Mouse (Mus musculus) gastrocnemius, adult 2 months (tissue): ENCODE results near the gene Gins1. TPM values are rescaled to one million over a fixed set of nuclear protein-coding genes. Genes with fewer than 3 reads are reported as not detected.
"Not testable (repeated sequence)": the region's sequence is repeated elsewhere in the genome, so short reads cannot be mapped to it uniquely, and the experiment has no call there.

Source experiments
- DNase-seq: peaks from one replicate; pipeline ENCODE4 v3.0.0; 2022
- H3K27ac ChIP-seq: fragments of 200-600 bp; 2 replicates; pipeline ENCODE4 v1.8.1; 2022; ENCODE audit warnings: mild to moderate bottlenecking
- H3K4me3 ChIP-seq: fragments of 200-600 bp; 2 replicates; pipeline ENCODE4 v1.8.1; 2022; ENCODE audit warnings: mild to moderate bottlenecking, moderate library complexity
- CTCF ChIP-seq: fragments of 200-600 bp; IDR thresholded peaks from 2 replicates; pipeline ENCODE4 v1.8.1; 2022; ENCODE audit warnings: antibody characterized with exemption, mild to moderate bottlenecking, moderate library complexity
- intact Hi-C: fragments of 180-260 bp; cut with DNase I; formaldehyde crosslinking; loops from one replicate; pipeline ENCODE4 v1.15.1; 2025
- total RNA-seq, 2 experiments: library from RNA; stranded (reverse); gene quantifications; 2 replicates each; pipeline ENCODE4 v1.2.3; 2021

Gins1 gene
- total RNA-seq, 2 experiments from 2014 or later = 2.2 to 2.4 TPM

DNA sequence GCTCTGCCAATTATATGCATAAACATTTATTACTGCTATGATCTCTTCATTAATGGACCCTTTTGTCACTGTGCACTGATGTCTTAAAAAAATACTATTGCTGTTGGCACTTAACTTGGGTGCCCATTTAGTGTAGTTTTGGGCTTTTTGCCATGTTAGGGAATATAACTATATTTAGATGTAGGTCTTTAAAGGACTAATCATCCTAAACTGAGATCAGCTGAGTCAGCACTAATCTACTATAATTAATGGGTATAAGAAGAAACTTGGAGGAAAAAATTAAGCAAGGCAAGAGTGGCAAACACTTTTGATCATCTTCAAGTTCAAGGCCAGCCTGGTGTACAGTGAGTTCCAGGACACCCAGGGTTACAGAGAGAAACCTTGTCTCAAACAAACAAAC, 18.9 kb upstream of the Gins1 start:
- TF ChIP-seq CTCF = no peak
- intact Hi-C loops = no loop called here
- H3K27ac ChIP-seq = no peak overlapping the region
- DNase-seq = no peak
- H3K4me3 ChIP-seq = no peak overlapping the region

DNA sequence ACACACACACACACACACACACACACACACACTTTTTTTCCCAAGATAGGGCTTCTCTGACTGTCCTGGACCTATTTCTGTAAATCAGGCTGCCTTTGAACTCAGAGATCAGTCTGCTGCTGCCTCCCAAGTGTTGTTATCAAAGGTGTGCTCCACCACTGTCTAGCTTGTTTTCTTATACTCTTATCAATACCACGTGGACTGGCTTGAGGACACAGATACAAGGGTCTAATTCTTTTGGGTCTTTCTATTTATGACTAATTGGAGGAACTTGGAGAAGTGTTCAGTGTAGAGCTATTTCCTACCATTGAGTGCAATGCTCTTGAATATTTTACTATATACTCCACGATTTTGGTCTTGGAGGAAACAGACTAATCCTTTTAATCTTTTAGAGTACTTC, 17.8 kb upstream of the Gins1 start:
- intact Hi-C loops = no loop called here
- no peak for DNase-seq
- no peak overlapping the region for H3K27ac ChIP-seq
- no peak for TF ChIP-seq CTCF
- H3K4me3 ChIP-seq = no peak overlapping the region

DNA sequence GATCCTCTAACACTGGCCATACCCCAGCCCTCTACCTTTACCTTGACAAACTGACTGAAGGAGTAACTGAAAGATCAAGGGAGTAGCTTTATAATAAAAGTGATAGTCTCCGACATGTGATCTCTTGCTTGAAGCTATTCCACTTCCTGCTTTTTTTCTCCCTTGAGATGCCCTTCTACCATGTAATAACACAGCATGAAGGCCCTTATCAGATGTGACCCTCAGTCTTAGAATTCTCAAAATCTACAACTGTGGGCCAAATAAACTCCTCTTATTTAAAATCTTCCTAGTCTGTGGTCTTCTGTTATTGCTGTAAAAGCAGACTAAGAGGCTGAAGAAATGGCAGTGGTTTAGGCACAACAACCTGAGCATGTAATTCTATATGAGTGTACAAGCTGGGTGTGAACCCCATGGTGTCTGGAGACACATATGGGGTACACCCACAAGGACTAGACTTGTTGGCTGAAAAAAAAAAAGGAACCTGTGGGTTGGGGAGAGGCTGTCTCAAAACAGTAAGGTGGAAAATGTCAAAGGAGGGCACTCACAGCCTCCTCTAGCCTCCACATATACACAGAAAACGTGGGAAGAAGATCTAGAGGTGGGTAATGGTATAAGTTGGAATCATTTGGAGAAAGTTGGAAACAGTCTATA, 10.5 kb upstream of the Gins1 start:
- no peak for TF ChIP-seq CTCF
- intact Hi-C loops = no loop called here

GRCm38 (mm10) chr2:150895691-150896252, 9.4 kb upstream of the Gins1 start:
- no peak for DNase-seq
- TF ChIP-seq CTCF = no peak
- intact Hi-C loops = no loop called here
- no peak overlapping the region for H3K27ac ChIP-seq
- no peak overlapping the region for H3K4me3 ChIP-seq

More for the DNA sequence above, 10.5 kb upstream of the Gins1 start:
- no peak for DNase-seq
- H3K4me3 ChIP-seq = no peak overlapping the region
- H3K27ac ChIP-seq = no peak overlapping the region

- Histone ChIP-seq H3K4me3 (no peak overlapping the region), H3K27ac (no peak overlapping the region)
- intact Hi-C loops = loop anchor here (10.0 kb wide), 2 partner anchors 226 to 296 kb away; partner anchors contain the start of gene Apmap
- no peak for DNase-seq
- no peak for TF ChIP-seq CTCF
Measured at GRCm38 (mm10) chr2:150900341-150900740, 4.9 kb upstream of the Gins1 start.

- no peak for DNase-seq
- intact Hi-C loops = loop anchor here (10.0 kb wide), 2 partner anchors 228 to 298 kb away; partner anchors contain the start of gene Apmap
- Histone ChIP-seq H3K4me3 (no peak overlapping the region), H3K27ac (no peak overlapping the region)
- no peak for TF ChIP-seq CTCF
Measured at GRCm38 (mm10) chr2:150902347-150902746, 2.9 kb upstream of the Gins1 start.

DNA sequence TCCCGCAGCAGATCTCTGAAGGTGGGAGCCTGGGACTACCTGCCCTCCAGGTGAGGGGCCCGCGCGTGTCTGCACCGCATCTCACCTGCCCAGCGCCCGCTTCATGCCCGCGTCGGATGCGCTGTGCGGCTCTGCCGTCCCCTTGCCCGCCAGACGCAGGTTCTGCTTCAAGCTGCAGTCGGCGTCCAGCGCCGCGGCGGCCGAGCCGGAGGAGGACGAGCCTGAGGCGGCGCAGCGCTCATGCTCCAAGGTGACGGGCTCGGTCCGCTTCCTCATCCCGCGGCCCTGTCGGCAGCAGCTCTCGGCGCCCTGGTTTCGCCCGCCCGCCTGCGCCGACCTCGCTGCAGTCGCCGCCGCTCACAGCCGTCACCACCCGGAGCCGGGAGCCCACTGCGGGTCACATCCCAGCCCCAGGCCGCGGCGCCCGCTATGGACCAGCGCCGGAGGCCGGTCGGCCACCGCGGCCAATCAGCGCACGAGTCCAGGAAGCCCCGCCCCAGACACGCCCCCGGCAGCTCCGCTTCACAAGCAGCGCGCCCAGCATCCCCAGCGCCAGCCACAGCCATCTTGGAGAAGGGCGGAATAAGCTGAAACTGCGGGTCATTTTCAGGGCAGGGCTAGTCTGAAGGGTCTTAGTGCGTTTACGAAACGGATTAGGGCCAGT, 796 bp upstream of the Gins1 start, which contains the start of gene Abhd12:
Gene Abhd12, minus strand, starts transcription at position 470 of the 664 bp plus-strand sequence.
- H3K4me3 ChIP-seq = peak within 1 kb of the TSS; percentile 93
- intact Hi-C loops = loop anchor here (10.0 kb wide), 2 partner anchors 230 to 300 kb away; partner anchors contain the start of gene Apmap
- no peak for TF ChIP-seq CTCF
- H3K27ac ChIP-seq = peak within 1 kb of the TSS; percentile 98
- DNase-seq = peak; percentile 100

DNA sequence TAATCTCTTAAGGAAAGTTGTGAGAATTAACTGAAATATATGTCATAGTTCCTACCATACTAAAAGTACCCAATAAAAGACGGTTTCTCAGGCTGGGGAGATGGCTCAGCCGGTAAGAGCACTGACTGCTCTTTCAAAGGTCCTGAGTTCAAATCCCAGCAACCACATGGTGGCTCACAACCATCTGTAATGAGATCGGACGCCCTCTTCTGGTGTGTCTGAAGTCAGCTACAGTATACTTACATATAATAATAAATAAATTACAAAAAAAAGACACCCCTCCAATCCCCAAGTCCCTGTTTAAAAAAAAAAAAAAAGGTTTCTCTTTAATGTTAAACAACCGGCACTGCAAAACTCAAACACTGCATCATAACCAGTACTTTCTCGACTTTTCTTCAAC, 3.7 kb downstream of the Gins1 start:
- H3K4me3 ChIP-seq = peak overlapping the region; percentile 82
- intact Hi-C loops = loop anchor here (5.0 to 10.0 kb wide), 3 partner anchors 162 to 304 kb away; partner anchors contain the start of genes Apmap and Entpd6
- not testable (repeated sequence) for DNase-seq
- peak overlapping the region; percentile 90 for H3K27ac ChIP-seq

DNA sequence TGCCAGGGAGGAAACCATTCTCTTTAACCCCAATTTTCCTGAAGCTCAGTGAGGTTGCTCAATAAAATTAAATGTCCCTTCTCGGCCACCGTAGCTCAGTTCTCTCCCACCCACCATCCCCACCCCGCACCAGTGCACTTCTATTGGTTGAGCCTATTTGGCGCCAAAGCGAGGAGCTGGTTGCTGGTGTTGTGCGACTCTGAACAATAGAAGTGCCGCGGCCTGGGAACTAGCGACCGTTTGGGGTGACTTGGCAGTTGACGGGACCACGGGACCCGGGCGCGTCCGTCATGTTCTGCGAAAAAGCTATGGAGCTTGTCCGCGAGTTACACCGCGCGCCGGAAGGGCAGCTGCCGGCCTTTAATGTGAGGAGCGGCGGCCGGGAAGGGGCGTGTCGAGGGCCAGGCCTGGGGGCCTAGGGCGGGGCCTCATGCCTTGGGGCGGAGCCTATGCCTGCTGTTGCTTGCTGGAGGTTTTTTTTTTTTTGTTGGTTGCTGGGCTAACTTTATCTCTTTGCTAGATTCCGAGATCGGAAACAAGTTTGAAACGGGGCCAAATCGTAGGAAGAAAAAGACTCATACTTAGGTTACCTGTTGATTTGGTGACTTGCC, 4.3 kb downstream of the Gins1 start:
- H3K27ac ChIP-seq = peak overlapping the region; percentile 90
- intact Hi-C loops = loop anchor here (2.0 to 10.0 kb wide), 4 partner anchors 129 to 305 kb away; partner anchors contain the start of genes Apmap, Entpd6, Nanp and Ninl
- peak; percentile 97 for DNase-seq
- TF ChIP-seq CTCF = no peak
- H3K4me3 ChIP-seq = peak overlapping the region; percentile 82

DNA sequence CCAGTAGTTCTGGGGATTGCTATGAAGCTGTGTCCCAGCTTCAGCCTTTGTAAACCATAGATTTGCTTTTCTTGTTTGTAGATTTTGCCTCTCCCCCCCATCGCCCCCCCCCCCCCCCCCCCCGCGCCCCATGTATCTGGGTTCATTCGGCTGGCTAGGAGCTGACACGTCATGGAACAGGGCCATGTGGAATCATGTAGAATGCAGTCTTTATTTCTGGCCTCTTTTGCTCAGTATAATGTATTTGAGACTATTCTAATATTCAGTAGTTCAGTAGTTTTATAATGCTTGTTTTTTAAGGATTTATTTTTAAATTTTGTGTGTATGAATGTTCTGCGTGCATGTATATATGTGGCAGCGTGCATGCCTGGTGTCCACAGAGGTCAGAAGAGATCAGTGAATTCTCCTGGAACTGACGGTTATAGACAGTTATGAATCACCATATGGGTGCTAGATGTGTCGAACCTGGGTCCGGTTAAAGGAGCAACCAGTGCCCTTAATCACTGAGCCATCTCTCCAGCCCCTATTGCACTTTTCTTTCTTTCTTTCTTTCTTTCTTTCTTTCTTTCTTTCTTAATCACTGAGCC, 5.2 kb downstream of the Gins1 start:
- intact Hi-C loops = loop anchor here (2.0 kb wide), 1 partner anchor 128 kb away; the partner anchor contains the start of genes Nanp and Ninl
- peak overlapping the region; percentile 82 for H3K4me3 ChIP-seq
- peak overlapping the region; percentile 90; the same call in 1 of the 2 replicates for H3K27ac ChIP-seq
- no peak for TF ChIP-seq CTCF
- DNase-seq = no peak

GRCm38 (mm10) chr2:150914781-150915515, 9.7 kb downstream of the Gins1 start:
- no peak for DNase-seq
- no peak overlapping the region for H3K27ac ChIP-seq
- TF ChIP-seq CTCF = no peak
- intact Hi-C loops = no loop called here
- no peak overlapping the region for H3K4me3 ChIP-seq

DNA sequence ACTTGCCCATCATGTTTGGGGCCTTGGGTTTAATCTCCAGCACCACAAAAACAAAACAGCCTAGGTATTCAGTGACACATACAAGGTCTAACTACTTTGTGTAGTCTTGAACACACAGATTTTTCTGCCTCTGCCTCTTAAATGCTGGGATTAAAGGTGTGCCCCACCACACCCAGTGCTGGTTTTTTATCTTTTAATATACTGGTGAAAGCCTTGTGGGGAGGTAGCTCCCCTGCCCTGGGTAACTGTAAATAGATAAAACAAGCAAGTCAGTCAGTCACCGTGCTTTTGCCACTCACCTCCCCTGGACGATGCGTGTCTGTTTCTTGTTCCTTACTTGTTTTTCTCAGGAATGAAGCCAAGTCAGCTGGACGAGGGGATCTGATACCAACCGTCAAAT, 10.6 kb downstream of the Gins1 start:
- H3K4me3 ChIP-seq = no peak overlapping the region
- intact Hi-C loops = no loop called here
- DNase-seq = no peak
- no peak overlapping the region for H3K27ac ChIP-seq
- TF ChIP-seq CTCF = no peak
